Mouse (Mus musculus) thymus, adult 2 months (tissue): ENCODE measurements around the gene Gpc6. TPM values are rescaled to one million over a fixed set of nuclear protein-coding genes. Genes with fewer than 3 reads are reported as not detected.

Experiments
- DNase-seq: peaks from one replicate; pipeline ENCODE4 v3.0.0; 2021
- H3K27ac ChIP-seq: fragments of 200-500 bp; 2 replicates; pipeline ENCODE4 v1.5.1; 2012; ENCODE audit warnings: low read length, control low read depth; ENCODE audit not compliant: control insufficient read depth, insufficient read depth
- H3K27me3 ChIP-seq: fragments of 200-500 bp; 2 replicates; pipeline ENCODE4 v1.6.1; 2012; ENCODE audit warnings: mild to moderate bottlenecking, low read length, moderate library complexity, mixed read lengths; ENCODE audit not compliant: control insufficient read depth, insufficient read depth
- H3K36me3 ChIP-seq: fragments of 200-500 bp; 2 replicates; pipeline ENCODE4 v1.6.1; 2012; ENCODE audit warnings: mild to moderate bottlenecking, low read length, moderate library complexity; ENCODE audit not compliant: control insufficient read depth, insufficient read depth
- H3K4me1 ChIP-seq: fragments of 200-500 bp; replicated peaks from 2 replicates; pipeline ENCODE4 v1.6.1; 2012; ENCODE audit warnings: low read length; ENCODE audit not compliant: control insufficient read depth, insufficient read depth
- H3K4me3 ChIP-seq: fragments of 200-500 bp; 2 replicates; pipeline ENCODE4 v1.5.1; 2012; ENCODE audit warnings: mild to moderate bottlenecking, low read length, control low read depth, moderate library complexity; ENCODE audit not compliant: control insufficient read depth, insufficient read depth
- CTCF ChIP-seq: fragments of 200-500 bp; IDR thresholded peaks from 2 replicates; pipeline ENCODE4 v1.5.1; 2012; ENCODE audit warnings: mild to moderate bottlenecking, control low read depth, low read length, moderate library complexity, borderline replicate concordance; ENCODE audit not compliant: control insufficient read depth, poor library complexity, insufficient read depth; ENCODE audit errors: extremely low read depth
- POLR2A ChIP-seq: fragments of 200-500 bp; IDR thresholded peaks from 2 replicates; pipeline ENCODE4 v1.6.1; 2012; ENCODE audit warnings: mild to moderate bottlenecking, low read length, control low read depth, moderate library complexity; ENCODE audit not compliant: control insufficient read depth, poor library complexity, insufficient read depth; ENCODE audit errors: extremely low read depth
- WGBS: fragments of 180-500 bp; shearing (Covaris S2); methylation state at CpG from one replicate; pipeline ENCODE4 v1.1.7; 2018; 5-methylcytosine and 5-hydroxymethylcytosine counted together
- polyA plus RNA-seq: library from polyadenylated mRNA; depleted of rRNA; stranded (reverse); fragments of >200 nt; gene quantifications from 2 replicates; pipeline ENCODE4 v1.2.3, GENCODE M21; 2012

Gene Gpc6
- polyA plus RNA-seq, 1 experiment: 1.5 TPM

- Histone ChIP-seq H3K4me1 (no peaks in the 10 kb centered on the region), H3K27ac (no peak overlapping the region), H3K4me3 (no peak overlapping the region), H3K36me3 (no peaks in the 10 kb centered on the region), H3K27me3 (no peaks in the 10 kb centered on the region)
- 90% methylated on average over 3 of the region's 3 CpGs for WGBS
- TF ChIP-seq CTCF: no peak
- no peak for TF ChIP-seq POLR2A
- DNase-seq: no peak
These were observed 912.6 kb downstream of the Gpc6 start for GRCm38 (mm10) chr14:117837715-117838114.

DNA sequence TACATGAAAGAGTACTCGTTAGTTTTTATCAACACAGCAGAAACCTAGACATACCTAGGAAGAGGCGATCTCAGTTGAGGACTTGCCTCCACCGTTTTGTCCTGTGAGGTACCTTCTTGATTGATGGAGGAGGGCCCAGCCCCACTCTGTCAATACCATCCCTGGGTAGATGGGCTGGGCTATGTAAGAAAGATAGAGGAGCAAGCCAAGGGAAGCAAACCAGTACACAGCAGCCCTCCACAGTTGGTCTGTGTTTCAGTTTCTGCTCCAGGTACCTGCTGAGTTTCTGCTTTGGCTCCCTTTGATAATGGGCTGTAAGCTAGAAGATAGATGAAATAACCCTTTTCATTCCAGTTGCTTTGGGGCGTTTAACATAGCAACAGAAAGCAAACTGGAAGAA, 916.1 kb downstream of the Gpc6 start:
- H3K27me3 ChIP-seq: no peaks in the 10 kb centered on the region
- H3K27ac ChIP-seq: no peak overlapping the region
- no peak overlapping the region for H3K4me3 ChIP-seq
- H3K36me3 ChIP-seq: no peaks in the 10 kb centered on the region
- 92% methylated on average over 4 of the region's 4 CpGs for WGBS
- H3K4me1 ChIP-seq: no peaks in the 10 kb centered on the region
- DNase-seq: no peak
- TF ChIP-seq POLR2A: no peak
- TF ChIP-seq CTCF: no peak

GRCm38 (mm10) chr14:117841797-117842553, 916.9 kb downstream of the Gpc6 start:
- WGBS: 60% methylated on average over 14 of the region's 14 CpGs
- DNase-seq: no peak
- Histone ChIP-seq H3K4me3 (no peak overlapping the region), H3K36me3 (no peaks in the 10 kb centered on the region), H3K4me1 (no peaks in the 10 kb centered on the region), H3K27ac (no peak overlapping the region), H3K27me3 (no peaks in the 10 kb centered on the region)
- TF ChIP-seq CTCF (no peak), POLR2A (no peak)

DNA sequence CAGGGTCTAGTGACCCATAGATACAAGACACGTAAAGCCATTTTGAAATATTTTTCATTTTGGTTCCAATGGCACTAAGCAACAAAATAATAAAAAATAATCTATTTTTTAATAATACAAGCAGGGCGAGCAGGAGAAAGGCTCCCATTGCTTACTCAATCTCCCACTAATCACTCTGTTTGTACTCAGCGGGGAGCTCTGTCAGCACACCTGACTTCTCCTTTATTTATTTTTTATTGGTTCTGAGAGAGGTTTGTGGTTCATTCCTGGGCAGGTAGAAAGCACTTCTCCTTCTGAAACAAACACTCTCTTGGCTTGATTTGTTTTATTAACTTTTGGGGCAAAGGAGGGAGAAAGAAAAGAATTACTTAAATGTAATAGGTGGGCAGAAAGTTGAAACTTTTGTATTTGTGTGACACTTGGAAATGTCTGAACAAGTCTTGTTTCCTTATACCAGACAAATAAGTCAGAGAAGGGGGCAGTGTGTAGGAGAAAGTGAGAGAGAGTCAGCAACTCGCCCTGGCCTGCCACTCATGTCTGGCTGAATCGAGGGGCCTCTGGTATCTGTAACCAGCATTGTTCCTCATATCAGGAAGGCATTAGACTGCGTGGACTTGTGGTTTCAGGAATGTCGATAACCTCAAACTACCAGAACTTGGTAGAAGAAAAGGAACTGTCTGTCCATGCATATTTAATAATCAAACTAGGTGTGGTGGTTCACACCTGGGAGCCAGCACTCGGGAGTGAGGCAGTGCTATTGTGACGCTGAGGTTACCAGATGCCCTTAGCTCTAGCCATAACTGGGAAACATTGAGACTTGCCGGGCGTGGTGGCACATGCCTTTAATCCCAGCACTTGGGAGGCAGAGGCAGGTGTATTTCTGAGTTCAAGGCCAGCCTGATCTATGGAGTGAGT, 924.7 kb downstream of the Gpc6 start:
- DNase-seq: no peak
- Histone ChIP-seq H3K4me1 (no peaks in the 10 kb centered on the region), H3K36me3 (no peaks in the 10 kb centered on the region), H3K27me3 (no peaks in the 10 kb centered on the region), H3K27ac (no peak overlapping the region), H3K4me3 (no peak overlapping the region)
- 78% methylated on average over 11 of the region's 11 CpGs for WGBS
- TF ChIP-seq CTCF (no peak), POLR2A (no peak)

GRCm38 (mm10) chr14:117852266-117852665, 927.2 kb downstream of the Gpc6 start:
- no peak for DNase-seq
- Histone ChIP-seq H3K4me1 (no peaks in the 10 kb centered on the region), H3K36me3 (no peaks in the 10 kb centered on the region), H3K27ac (no peak overlapping the region), H3K27me3 (no peaks in the 10 kb centered on the region), H3K4me3 (no peak overlapping the region)
- TF ChIP-seq POLR2A (no peak), CTCF (no peak)
- WGBS: 98% methylated on average over 3 of the region's 3 CpGs

GRCm38 (mm10) chr14:117852842-117853241, 927.7 kb downstream of the Gpc6 start:
- Histone ChIP-seq H3K36me3 (no peaks in the 10 kb centered on the region), H3K4me1 (no peaks in the 10 kb centered on the region), H3K27me3 (no peaks in the 10 kb centered on the region), H3K4me3 (no peak overlapping the region), H3K27ac (no peak overlapping the region)
- 95% methylated on average over 2 of the region's 2 CpGs for WGBS
- no peak for DNase-seq
- TF ChIP-seq POLR2A (no peak), CTCF (no peak)
